Mouse (Mus musculus) left cerebral cortex, postnatal 25 days (tissue): ENCODE results near the gene Cdan1. TPM values are rescaled to one million over a fixed set of nuclear protein-coding genes. Genes with fewer than 3 reads are reported as not detected.
A peak's percentile ranks its signal among the peaks of the same experiment; 100 is the strongest.

Experiments
- DNase-seq, 2 experiments: peaks; one replicate each; pipeline ENCODE4 v3.0.0; 2022; ENCODE audit warnings: low spot score in 2 of 2, mixed read lengths in 1 of 2
- intact Hi-C: fragments of 180-260 bp; cut with DNase I; formaldehyde crosslinking; loops from one replicate; pipeline ENCODE4 v1.15.1; 2025
- total RNA-seq, 2 experiments: library from RNA; stranded (reverse); gene quantifications; 2 replicates each; pipeline ENCODE4 v1.2.3; 2021

The Cdan1 gene
- total RNA-seq, 2 experiments from 2014 or later: 24.1 to 26.6 TPM

GRCm38 (mm10) chr2:120770265-120770935, 79.5 kb downstream of the Cdan1 start:
- intact Hi-C loops: loop anchor here (5.0 kb wide), 1 partner anchor 102 kb away; no protein-coding TSS in a partner anchor
- peak; percentile 24 to 83 for DNase-seq

- DNase-seq: no peak
Observed at GRCm38 (mm10) chr2:120761922-120762321, 88.0 kb downstream of the Cdan1 start.

GRCm38 (mm10) chr2:120748041-120748440, 101.9 kb downstream of the Cdan1 start:
- intact Hi-C loops: no loop called here
- no peak for DNase-seq

More at GRCm38 (mm10) chr2:120761922-120762321, 88.0 kb downstream of the Cdan1 start:
- intact Hi-C loops: no loop called here

- intact Hi-C loops: no loop called here
- no peak for DNase-seq
Observed at GRCm38 (mm10) chr2:120745496-120745895, 104.4 kb downstream of the Cdan1 start.

DNA sequence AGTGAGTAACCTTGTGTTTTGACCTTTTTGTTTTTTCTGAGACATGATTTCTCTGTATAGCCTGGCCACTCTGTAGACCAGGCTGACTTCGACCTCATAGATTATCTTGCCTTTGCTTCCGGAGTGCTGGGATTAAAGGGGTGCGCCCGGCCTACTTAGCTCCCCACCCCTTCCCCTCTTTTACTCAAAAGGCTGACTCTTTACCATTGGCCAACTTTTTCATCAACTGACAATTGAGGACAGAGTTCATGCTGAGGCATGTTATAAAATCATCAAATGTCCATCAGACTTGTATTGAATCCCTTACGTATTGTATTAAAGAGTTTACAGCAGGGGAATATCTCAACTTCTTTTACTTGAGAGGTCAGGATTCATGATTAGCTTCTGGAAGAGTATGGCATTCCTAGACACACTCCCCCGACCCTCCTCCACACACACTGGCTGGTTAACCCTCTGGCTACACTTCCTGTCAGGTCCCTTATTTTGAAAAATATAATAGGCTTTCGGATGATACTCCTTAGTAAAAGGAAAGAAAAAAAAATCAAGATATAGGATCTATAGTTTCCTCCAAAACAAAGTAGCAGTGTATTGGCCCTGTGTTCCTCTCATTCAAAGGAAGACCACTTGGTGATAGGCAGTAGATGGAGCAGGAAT, 117.9 kb downstream of the Cdan1 start:
- intact Hi-C loops: loop anchor here (2.0 to 5.0 kb wide), 2 partner anchors 119 to 170 kb away; partner anchors contain the start of genes Cdan1, Ttbk2 and Zfp106

GRCm38 (mm10) chr2:120731167-120731862, 118.6 kb downstream of the Cdan1 start:
- peak; percentile 89 to 92 for DNase-seq
- intact Hi-C loops: loop anchor here (2.0 to 5.0 kb wide), 2 partner anchors 119 to 169 kb away; partner anchors contain the start of genes Cdan1, Ttbk2 and Zfp106

More for the DNA sequence above, 117.9 kb downstream of the Cdan1 start:
- no peak for DNase-seq

DNA sequence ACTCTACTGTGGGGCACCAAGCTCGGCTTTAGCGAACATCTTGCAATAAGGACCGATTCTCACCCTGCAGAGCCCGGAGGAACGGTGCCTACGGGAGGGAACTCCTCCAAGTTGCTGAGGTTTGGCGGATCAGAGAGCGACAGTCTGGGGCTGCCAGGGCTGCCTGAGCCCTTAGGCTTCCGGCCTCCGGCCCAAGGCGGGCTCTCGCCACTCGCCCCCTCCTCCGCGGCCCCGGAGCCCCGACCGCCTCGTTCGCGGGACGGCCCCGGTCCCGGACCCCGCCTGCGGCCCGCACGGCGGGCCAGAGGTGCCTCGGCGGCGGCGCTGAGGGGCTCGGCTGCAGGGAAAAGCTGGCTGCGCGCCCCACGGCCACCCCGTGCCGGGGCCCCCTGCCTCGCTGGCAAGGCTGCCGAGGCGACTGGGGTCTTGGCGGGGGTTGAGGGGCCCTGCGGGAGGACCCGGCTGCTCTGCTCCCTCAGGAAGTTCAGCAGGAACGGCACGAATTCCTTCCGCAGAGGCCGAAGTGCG, 119.2 kb downstream of the Cdan1 start:
- intact Hi-C loops: loop anchor here (2.0 to 5.0 kb wide), 2 partner anchors 120 to 168 kb away; partner anchors contain the start of genes Cdan1, Ttbk2 and Zfp106
- peak in 1 of 2 experiments; percentile 31 for DNase-seq

DNA sequence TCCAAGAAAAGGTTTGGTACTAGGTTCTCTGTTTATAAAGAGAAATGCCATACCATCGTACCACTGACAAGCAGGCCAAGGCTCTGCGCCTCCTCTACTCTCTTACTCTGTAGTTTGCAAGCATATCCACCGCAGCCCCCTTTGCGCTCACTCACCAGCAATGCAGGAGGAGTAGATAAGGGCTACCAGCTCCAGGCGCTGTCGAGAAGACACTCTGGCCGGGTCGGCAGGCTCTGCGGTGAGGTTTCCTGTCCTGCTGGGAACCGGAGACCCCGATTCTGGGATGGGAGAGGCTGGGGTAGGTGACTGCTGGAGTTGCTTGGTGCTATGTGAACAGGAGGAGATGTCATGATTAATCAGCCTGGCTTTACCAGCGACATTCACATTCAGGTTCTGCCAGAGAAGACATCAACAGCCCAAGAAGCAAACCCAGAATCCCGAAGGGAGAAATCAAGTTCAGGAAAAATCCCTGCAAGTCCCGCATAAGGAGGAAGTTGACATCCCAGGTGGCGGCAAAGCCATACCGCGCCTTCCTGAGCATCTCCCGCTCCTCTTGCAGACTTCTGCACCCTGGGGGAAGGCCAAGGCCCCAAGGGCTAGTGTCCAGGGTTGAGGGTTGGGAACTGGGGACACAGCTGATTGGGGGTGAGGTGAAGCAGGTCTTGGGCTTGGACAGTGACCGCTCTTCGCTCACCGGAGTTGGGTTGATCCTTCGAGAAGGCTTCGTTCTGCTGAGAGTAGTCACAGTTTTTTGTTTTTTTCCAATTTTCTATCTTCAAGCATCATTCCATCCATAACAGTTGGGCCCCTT, 119.9 kb downstream of the Cdan1 start:
- peak; percentile 14 to 16 for DNase-seq
- intact Hi-C loops: loop anchor here (2.0 to 5.0 kb wide), 2 partner anchors 121 to 168 kb away; partner anchors contain the start of genes Cdan1, Ttbk2 and Zfp106

DNA sequence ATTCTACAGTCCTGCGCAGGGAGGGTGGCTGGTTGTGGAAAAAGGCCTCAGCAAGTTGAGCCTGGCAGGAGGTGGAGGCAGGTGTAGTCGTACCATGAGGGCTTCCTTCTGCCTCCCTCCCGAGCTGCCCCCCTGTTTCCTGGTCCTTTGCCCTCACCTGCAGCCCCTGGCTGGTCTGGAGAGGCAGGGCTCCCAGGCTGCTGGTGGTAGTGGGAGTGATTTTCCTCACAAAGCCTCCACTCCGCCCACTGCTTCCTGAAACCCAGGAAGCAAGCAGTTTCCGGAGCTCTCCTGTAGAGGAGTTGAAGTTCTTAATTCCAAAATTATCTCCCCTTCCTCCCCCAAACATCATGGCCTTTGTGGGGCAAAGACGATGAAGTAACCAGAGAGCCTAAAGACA, 125.8 kb downstream of the Cdan1 start:
- no peak for DNase-seq

GRCm38 (mm10) chr2:120723621-120724020, 126.3 kb downstream of the Cdan1 start:
- intact Hi-C loops: no loop called here
- no peak for DNase-seq

More for the DNA sequence above, 125.8 kb downstream of the Cdan1 start:
- intact Hi-C loops: no loop called here

DNA sequence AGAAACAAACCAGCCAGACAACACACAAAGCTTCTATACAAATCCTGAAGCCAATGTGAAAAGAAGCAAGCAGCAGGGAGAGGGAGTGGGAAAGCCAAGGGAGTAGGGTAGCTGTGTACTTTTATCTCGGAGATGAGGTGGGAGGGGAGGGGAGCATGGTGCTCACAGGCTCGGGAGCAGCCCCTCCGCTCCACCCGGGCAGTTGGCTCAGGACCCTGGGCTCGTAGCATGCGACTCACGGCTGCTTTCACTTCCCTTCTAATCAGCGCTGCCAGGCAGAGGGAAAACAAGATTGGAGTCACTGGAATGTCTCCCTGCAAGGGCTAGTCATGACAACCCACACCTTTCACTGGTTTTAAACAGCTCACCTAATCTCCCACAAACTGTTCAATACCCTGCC, 127.4 kb downstream of the Cdan1 start:
- intact Hi-C loops: no loop called here
- DNase-seq: no peak

GRCm38 (mm10) chr2:120721911-120722310, 128.0 kb downstream of the Cdan1 start:
- DNase-seq: no peak
- intact Hi-C loops: no loop called here

DNA sequence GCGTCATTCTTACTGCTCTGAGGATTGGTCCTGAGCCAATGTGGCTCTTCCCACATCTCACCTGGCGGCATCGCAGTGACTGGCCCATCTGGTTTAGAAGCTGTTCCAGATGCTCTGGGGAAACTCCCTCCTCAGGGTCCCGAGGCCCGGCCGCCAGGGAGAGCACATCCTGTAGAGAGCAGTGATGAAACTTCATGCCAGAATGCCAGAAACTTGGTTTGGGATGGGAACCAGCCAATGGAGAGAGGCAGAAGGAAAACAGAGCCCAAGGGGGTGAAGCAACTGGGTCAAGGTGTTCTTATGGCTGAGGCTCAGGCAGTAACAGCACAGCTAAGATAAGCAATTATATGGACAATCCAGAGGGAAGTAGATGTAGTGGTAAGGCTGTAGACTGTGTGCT, 129.1 kb downstream of the Cdan1 start:
- intact Hi-C loops: no loop called here

DNA sequence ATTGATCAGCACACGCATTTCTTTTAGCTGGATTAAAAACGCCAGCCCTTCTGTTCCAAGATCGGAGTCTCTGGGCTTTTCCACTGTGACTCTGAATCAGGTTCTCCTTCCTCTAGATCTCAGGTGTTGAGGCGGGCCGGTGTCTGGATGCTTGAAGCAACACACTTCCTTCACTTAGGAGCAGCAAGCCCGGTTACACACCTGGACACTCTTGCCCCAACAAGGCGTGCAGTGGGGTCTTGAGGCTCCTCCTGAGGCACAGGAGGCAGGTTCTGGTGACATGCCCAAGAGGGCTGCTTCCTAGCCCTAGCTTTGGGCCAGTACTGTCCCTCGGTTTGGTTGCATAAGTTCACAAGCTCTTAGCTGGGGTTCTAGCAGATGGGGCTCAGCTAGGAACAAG, 131.4 kb downstream of the Cdan1 start:
- no peak for DNase-seq
- intact Hi-C loops: no loop called here

More for the DNA sequence above, 129.1 kb downstream of the Cdan1 start:
- no peak for DNase-seq

DNA sequence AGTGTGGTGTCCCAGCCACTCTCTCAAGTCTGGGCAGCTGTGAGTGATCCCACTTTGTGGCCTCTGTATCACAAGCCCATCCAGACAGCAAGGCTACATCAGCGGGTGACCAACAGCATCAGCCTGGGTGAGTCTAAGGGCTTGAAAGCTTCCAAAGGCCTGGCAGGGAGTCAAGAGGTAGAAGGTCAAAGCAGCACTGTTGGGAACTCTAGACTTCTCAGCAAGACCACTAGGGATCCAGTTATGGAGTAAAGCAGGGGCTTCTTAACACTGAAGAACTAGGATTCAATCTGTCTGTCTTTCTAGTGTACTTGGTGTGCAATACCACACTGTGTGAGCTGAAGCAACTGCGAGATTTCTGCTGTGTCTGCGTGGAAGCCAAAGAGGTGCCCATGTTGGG, 136.5 kb downstream of the Cdan1 start:
- intact Hi-C loops: no loop called here
- no peak for DNase-seq

- intact Hi-C loops: no loop called here
- no peak for DNase-seq
Observed at GRCm38 (mm10) chr2:120710948-120711347, 139.0 kb downstream of the Cdan1 start.

- intact Hi-C loops: no loop called here
- no peak for DNase-seq
Observed at GRCm38 (mm10) chr2:120710154-120710553, 139.8 kb downstream of the Cdan1 start.

- intact Hi-C loops: no loop called here
Observed at GRCm38 (mm10) chr2:120707041-120707440, 142.9 kb downstream of the Cdan1 start.

GRCm38 (mm10) chr2:120702675-120703074, 147.3 kb downstream of the Cdan1 start:
- no peak for DNase-seq
- intact Hi-C loops: no loop called here

More at GRCm38 (mm10) chr2:120707041-120707440, 142.9 kb downstream of the Cdan1 start:
- DNase-seq: no peak
